Mouse (Mus musculus): Measurements from ENCODE around the gene Pla2g1b.
A peak's percentile ranks its signal among the peaks of the same experiment; 100 is the strongest.
"Not testable (repeated sequence)": the region's sequence is repeated elsewhere in the genome, so short reads cannot be mapped to it uniquely, and the experiment has no call there.

Pla2g1b gene

GRCm38 (mm10) chr5:115484996-115485395 is 18.9 kb downstream of the Pla2g1b start:
- no peak for DNase-seq (ENCODE audit: low spot score)

GRCm38 (mm10) chr5:115485489-115486205 is 19.6 kb downstream of the Pla2g1b start:
- no peak for DNase-seq (ENCODE audit: low spot score)

GRCm38 (mm10) chr5:115486726-115487125 is 20.7 kb downstream of the Pla2g1b start:
- no peak for DNase-seq (ENCODE audit: low spot score)

GRCm38 (mm10) chr5:115487353-115487752 is 21.3 kb downstream of the Pla2g1b start:
- DNase-seq (ENCODE audit: low spot score) = no peak

- DNase-seq (ENCODE audit: low spot score) = no peak
Measured at GRCm38 (mm10) chr5:115487942-115488580, 22.0 kb downstream of the Pla2g1b start.

- DNase-seq (ENCODE audit: low spot score) = peak; percentile 93
Measured at GRCm38 (mm10) chr5:115488841-115489698, 23.0 kb downstream of the Pla2g1b start.

GRCm38 (mm10) chr5:115489699-115490637 is 23.9 kb downstream of the Pla2g1b start:
- DNase-seq (ENCODE audit: low spot score) = peak; percentile 93

- DNase-seq (ENCODE audit: low spot score) = no peak
Measured at GRCm38 (mm10) chr5:115490638-115491000, 24.6 kb downstream of the Pla2g1b start.

GRCm38 (mm10) chr5:115491076-115491475 is 25.0 kb downstream of the Pla2g1b start:
- DNase-seq (ENCODE audit: low spot score) = peak; percentile 43

GRCm38 (mm10) chr5:115491771-115492322 is 25.8 kb downstream of the Pla2g1b start:
- peak; percentile 90 for DNase-seq (ENCODE audit: low spot score)

- DNase-seq (ENCODE audit: low spot score) = peak; percentile 57
Measured at GRCm38 (mm10) chr5:115492711-115493335, 26.8 kb downstream of the Pla2g1b start.

GRCm38 (mm10) chr5:115493441-115493840 is 27.4 kb downstream of the Pla2g1b start:
- no peak for DNase-seq (ENCODE audit: low spot score)

- not testable (repeated sequence) for DNase-seq (ENCODE audit: low spot score)
Measured at GRCm38 (mm10) chr5:115495618-115496017, 29.6 kb downstream of the Pla2g1b start.

- no peak for DNase-seq (ENCODE audit: low spot score)
Measured at GRCm38 (mm10) chr5:115497033-115497432, 31.0 kb downstream of the Pla2g1b start.

- DNase-seq (ENCODE audit: low spot score) = no peak
Measured at GRCm38 (mm10) chr5:115498307-115499240, 32.5 kb downstream of the Pla2g1b start.

GRCm38 (mm10) chr5:115500383-115500935 is 34.4 kb downstream of the Pla2g1b start:
- DNase-seq (ENCODE audit: low spot score) = no peak

- DNase-seq (ENCODE audit: low spot score) = peak; percentile 23
Measured at GRCm38 (mm10) chr5:115503035-115503434, 37.0 kb downstream of the Pla2g1b start.

GRCm38 (mm10) chr5:115505617-115506016 is 39.6 kb downstream of the Pla2g1b start:
- DNase-seq (ENCODE audit: low spot score) = not testable (repeated sequence)

Measured in MN1 (cell line).